Mouse (Mus musculus) urinary bladder, postnatal 14 days (tissue): ENCODE measurements around the gene Cacna1g.

Source experiments
- DNase-seq: peaks from one replicate; pipeline ENCODE4 v3.0.0; 2021; ENCODE audit warnings: low spot score

The Cacna1g gene

DNA sequence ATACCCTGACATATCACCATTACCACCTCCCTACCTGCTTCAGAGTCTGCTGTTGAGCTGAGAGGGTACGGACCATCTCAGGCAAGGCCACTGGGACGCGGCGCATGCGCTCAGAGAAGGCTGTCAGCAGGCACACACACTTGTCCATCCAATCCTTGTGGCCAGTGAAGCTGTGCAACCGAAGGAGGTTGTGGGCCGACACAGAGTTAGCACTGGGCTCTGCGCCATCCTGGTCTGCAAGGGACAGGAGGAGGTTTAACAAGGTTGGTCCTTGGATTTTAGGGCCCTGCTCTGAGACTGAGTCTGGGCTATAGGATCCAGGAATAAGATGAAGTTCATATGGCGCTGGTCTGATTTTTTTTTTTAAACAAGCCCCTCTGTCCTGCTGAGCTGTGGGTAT is 6.4 kb upstream of the Cacna1g start:
- DNase-seq, result no peak

DNA sequence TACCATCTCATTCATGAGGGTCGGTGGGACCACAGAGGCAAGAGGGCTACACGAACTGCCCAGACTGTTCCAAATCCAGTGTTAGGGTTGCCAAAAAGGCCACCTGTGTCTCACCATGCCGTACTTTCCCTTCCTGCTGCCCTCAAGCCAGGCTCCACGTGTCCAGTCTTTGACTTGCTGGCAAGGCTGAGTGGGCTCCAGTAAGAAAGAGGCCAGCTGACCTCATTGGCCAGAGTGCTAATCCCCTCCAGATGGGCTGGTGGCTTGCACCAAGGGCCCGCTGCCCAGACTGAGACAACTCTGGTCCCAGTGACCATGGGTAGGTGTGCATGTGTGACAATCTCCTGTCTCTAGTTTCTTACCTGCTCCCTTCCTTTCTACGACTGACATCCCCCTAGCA is 3.7 kb upstream of the Cacna1g start:
- no peak for DNase-seq

DNA sequence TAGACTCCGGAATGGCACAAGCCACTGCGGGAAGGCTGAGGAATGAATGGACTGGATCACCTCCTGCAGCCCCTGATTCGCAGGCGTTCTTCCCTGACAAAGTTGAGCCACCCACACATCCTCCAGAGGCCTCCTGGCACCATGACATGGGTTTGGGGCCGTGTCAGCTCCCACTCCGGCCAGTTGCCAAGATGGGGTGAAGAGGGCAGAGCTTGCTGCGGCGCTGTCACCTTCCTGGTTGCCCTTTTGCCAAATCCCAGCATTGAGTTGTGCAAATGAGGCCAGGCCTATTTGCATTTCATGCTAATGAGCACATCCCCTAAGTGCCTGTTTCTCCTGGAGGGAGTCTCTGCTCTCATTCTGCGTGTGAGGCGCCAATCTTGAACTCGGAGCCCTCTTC is 1.7 kb upstream of the Cacna1g start:
- DNase-seq, result no peak

- no peak for DNase-seq
Observed at GRCm38 (mm10) chr11:94474544-94474910, 529 bp upstream of the Cacna1g start.

- no peak for DNase-seq
Observed at GRCm38 (mm10) chr11:94472916-94473706, 887 bp downstream of the Cacna1g start.

DNA sequence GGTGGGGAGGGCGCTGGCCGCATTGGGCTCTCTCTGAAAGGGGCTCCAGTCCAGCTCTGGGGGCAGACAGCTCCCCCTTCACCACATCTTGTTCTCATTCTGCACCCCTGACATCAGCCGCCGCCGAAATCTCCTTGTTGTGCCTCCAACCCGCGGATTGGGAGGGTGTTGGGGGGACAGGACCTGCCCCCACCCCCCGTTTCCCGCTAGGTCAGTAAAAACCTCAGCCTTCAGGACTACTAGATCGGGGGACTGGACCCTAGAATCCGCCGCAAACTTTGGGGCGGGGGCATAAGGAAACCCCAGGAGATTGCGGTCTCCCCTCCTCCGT is 1.4 kb downstream of the Cacna1g start:
- DNase-seq, result no peak

- no peak for DNase-seq
Observed at GRCm38 (mm10) chr11:94471740-94472584, 2.0 kb downstream of the Cacna1g start.

GRCm38 (mm10) chr11:94470391-94470790 is 3.6 kb downstream of the Cacna1g start:
- no peak for DNase-seq

DNA sequence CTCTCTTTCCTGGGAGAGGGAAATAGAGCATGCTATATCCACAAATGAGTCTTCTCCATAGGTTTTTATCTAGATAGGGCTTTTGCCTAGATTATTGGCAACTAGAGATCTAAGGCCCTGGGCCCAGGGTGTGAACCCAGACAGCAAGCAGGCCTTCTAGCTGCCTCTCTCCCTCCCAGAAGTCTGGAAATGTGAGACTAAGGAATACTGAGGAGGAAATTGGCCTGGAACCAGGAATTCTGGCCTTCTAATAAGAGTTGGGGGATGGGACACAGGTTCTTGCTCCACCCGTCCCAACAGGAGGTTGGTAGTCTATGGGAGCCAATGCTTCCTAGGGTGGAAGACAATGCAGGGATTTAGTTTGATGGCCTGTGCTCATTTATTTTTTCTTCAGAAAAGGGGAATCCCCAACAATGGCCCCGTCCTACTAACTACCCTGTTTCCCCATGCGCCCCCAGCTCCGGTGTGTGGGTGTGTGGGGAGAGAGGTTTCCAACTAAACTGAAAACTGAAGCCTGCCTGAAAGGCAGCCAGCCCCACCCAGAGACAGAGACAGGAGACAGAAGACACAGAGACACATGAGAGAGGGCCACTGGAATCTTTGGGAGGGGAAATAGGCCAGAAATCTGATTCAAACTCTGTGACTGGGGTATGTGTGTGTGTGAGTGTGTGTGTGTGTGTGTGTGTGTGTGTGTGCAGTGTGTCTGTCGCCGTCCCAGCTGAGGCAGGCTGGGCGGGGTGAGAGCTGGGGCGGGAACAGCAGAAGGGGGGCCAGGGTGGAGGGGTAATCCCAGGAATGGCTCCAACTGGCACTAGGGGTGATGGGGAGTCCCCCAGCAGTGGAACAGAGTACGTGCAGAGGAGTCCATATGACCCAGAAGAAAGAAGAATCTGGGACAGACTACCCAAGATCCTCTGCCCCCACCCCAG is 4.6 kb downstream of the Cacna1g start:
- DNase-seq, result no peak

DNA sequence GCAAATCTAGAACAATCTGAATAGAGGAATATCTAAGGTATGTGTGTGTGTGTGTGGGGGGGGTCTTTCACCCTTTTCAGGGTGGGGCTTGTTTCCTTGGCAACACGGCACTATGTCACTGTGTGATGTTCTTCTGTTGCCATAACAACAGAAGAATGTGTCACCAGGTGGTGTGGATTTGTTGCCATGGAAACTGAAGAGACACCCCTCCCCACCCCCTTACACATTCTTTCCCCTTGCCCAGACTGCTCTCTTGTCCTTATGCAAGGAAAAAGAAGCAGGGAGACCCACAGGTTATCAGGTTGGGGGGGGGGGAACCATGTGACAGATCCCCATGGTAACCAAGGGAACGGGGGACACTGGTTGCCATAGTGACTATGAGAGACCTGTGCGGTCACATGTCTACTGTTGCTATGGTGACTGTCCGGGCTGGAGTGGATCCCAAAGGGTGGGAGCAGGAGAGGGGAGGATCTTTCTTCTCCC is 5.4 kb downstream of the Cacna1g start:
- no peak for DNase-seq

DNA sequence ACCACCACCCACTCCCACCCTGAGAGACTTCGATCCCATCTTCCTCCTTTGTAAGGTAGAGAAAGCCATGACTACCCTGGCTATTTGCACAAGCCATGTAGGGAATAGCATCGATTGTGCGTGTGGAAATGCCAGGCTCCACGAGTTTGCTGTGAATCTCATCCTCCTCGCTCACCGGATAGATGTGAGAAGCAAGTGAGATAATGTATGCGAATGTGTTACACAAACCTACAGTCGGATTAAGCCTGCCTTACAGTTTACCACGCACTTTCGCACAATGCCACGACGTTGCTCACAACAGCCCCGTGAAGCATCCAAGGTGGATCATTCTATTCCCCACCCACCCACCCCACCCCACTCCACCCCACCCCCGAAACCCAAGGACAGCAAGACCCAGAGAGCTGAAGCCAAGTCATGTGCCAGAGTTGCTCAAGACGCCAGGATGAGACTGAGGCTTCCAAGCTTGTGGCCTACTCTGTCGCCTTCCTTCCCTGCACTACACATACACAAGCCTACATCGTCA is 7.6 kb downstream of the Cacna1g start:
- no peak for DNase-seq

- no peak for DNase-seq
Observed at GRCm38 (mm10) chr11:94464170-94464569, 9.8 kb downstream of the Cacna1g start.

- DNase-seq, result no peak
Observed at GRCm38 (mm10) chr11:94461856-94462255, 12.1 kb downstream of the Cacna1g start.

DNA sequence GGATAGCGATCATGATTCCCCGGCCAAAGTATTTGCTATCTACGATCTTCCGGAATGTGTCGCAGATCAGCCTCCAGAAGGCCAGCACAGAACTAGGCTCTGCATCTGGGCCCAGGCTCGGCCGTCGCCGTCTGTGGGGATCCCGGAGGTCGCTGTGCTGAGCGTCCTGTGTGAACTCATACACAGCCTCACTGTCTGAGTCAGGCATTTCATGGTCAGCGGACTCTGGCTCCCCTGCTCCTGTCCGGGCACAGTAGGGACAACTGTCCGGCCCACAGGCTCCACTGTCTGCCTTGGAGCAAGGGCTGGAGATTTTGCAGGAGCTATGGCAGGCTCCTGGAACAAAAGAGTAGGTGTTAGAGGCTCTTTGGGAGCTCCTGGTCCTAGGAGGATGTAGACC is 17.0 kb downstream of the Cacna1g start:
- DNase-seq, result no peak

DNA sequence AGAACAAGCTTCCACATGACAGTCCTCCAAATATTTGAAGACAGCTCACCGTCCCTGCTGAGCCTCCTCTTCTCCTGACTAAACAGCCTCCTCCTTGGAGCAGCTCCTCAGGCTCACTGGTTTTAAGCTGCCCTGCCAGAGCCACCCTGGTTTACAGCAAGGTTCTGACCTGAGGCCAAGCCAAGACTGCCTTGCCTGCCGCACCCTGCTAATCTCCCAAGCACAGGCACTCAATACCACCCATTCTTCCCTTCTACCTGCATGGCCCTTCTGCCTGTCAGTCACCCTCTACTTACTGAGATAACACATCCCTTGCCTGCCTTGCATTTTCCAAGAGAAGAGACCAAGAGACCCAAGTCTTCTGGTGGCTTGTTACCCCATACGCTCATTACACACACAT is 17.7 kb downstream of the Cacna1g start:
- DNase-seq, result no peak

GRCm38 (mm10) chr11:94455161-94455820 is 18.7 kb downstream of the Cacna1g start:
- DNase-seq, result no peak

DNA sequence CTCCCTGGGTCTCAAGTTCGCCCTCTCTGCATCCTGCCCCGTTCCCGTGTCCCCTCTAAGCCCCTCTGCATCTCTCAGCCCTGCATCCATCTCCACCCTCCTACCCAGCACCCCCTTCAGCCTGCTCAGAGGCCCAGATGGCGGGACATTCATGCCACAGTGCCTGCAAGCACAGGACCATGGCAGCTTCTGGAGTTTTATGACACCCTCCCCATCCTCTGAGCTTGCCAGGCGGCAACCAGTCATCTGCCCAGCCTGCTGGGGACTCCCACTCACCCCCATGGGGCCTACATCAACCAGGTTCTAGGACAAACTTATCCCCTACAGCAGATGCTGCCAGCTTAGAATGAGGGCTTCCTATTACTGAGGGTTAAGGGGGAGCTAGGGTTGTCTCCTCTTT is 19.2 kb downstream of the Cacna1g start:
- DNase-seq, result no peak

- no peak for DNase-seq
Observed at GRCm38 (mm10) chr11:94451091-94451773, 22.8 kb downstream of the Cacna1g start.

DNA sequence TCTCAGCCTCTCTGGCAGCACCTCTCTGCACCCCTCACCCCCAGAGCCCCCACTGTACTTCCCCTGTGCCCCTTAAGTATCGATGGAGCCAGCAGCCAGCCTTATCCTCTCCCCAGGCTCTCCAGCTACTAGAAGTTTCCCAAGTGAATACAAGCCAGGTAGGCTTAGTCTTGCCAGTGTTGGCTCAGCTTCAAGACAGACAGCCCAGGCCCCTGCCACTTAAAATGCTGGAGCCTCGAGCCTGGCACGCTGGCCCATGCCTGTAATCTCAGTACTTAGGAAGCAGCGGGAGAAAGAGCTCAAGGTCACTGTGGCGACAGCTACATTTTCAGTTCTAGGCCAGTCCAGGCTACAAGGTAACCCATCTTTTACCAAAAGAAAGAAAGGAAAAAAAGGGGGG is 24.1 kb downstream of the Cacna1g start:
- DNase-seq, result no peak

DNA sequence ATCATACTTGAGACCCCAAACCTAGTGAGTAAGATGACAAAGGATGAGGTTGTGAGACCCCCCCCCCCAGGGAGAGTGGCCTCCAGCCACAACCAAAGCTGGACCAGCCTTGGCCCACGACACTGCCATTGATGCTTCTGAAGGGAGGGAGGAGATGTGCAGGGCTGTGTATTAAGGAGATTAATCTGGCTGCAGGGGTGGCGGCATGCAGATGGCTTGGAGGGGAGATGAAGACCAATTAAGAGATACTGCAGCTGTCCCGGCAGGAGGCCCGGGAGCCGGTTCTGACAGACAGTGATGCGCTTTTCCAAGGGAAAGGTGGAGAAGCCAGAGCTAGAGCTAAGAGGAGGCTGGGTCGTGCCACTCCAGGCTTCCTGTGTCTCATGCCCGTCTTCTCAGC is 24.8 kb downstream of the Cacna1g start:
- DNase-seq, result no peak

DNA sequence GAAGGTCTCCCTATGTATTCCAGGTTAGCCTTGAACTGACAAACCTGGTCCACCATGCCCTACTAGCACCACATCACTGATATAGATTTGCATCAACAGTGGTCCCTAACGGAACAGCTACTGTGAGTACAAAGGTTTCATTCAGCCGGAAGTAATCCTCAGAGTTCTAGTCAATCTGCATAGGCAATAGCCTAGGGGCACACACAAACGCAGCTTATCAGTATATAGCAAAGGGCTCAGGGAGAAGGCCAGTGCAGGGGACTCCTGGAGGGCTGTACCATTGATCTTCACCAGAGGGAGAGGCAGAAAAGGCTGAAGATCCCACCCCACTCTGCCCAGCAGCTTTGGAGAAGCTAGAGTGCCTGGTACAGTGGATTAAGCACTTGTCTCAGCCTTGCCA is 27.0 kb downstream of the Cacna1g start:
- DNase-seq, result no peak
